Mouse (Mus musculus) megakaryocyte, embryonic 14.5 days (primary cell): Measurements from ENCODE around the gene Fam117b.

ENCODE experiments used
- FLI1 ChIP-seq: IDR thresholded peaks from 2 replicates; pipeline ENCODE4 v1.6.1; 2012; ENCODE audit warnings: low read length, inconsistent platforms, mixed read lengths
- GATA1 ChIP-seq: IDR thresholded peaks from 3 replicates; pipeline ENCODE4 v1.6.1; 2012; ENCODE audit warnings: mixed read lengths, low read length, inconsistent platforms, borderline replicate concordance

DNA sequence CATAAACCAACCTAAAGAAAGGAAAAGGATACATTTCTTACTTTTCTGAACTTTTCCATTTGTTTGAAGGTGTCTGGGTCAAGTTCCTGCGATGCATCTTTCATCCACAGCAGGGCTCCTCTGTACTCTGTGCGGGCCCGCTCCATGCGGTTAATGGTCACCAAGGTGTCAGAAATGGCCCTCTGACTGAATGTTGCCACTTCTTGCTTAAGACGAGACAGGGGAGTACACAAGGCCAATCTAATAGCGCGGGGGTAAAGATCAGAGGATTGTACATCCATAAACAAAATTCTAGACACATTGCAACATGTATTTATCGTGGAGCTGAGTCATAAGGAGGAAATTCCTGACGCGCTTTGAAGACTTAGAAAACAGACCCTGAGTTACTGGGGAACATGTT, 101.0 kb downstream of the Fam117b start:
- TF ChIP-seq GATA1 (no peak), FLI1 (no peak)
